Mouse (Mus musculus) thymus, adult 2 months (tissue): ENCODE measurements around the gene Gprc5b. TPM values are rescaled to one million over a fixed set of nuclear protein-coding genes. Genes with fewer than 3 reads are reported as not detected.

Source experiments
- DNase-seq: peaks from one replicate; pipeline ENCODE4 v3.0.0; 2021
- H3K27ac ChIP-seq: fragments of 200-500 bp; 2 replicates; pipeline ENCODE4 v1.5.1; 2012; ENCODE audit warnings: low read length, control low read depth; ENCODE audit not compliant: control insufficient read depth, insufficient read depth
- H3K27me3 ChIP-seq: fragments of 200-500 bp; 2 replicates; pipeline ENCODE4 v1.6.1; 2012; ENCODE audit warnings: mild to moderate bottlenecking, low read length, moderate library complexity, mixed read lengths; ENCODE audit not compliant: control insufficient read depth, insufficient read depth
- H3K36me3 ChIP-seq: fragments of 200-500 bp; 2 replicates; pipeline ENCODE4 v1.6.1; 2012; ENCODE audit warnings: mild to moderate bottlenecking, low read length, moderate library complexity; ENCODE audit not compliant: control insufficient read depth, insufficient read depth
- H3K4me1 ChIP-seq: fragments of 200-500 bp; replicated peaks from 2 replicates; pipeline ENCODE4 v1.6.1; 2012; ENCODE audit warnings: low read length; ENCODE audit not compliant: control insufficient read depth, insufficient read depth
- H3K4me3 ChIP-seq: fragments of 200-500 bp; 2 replicates; pipeline ENCODE4 v1.5.1; 2012; ENCODE audit warnings: mild to moderate bottlenecking, low read length, control low read depth, moderate library complexity; ENCODE audit not compliant: control insufficient read depth, insufficient read depth
- CTCF ChIP-seq: fragments of 200-500 bp; IDR thresholded peaks from 2 replicates; pipeline ENCODE4 v1.5.1; 2012; ENCODE audit warnings: mild to moderate bottlenecking, control low read depth, low read length, moderate library complexity, borderline replicate concordance; ENCODE audit not compliant: control insufficient read depth, poor library complexity, insufficient read depth; ENCODE audit errors: extremely low read depth
- POLR2A ChIP-seq: fragments of 200-500 bp; IDR thresholded peaks from 2 replicates; pipeline ENCODE4 v1.6.1; 2012; ENCODE audit warnings: mild to moderate bottlenecking, low read length, control low read depth, moderate library complexity; ENCODE audit not compliant: control insufficient read depth, poor library complexity, insufficient read depth; ENCODE audit errors: extremely low read depth
- WGBS: fragments of 180-500 bp; shearing (Covaris S2); methylation state at CpG from one replicate; pipeline ENCODE4 v1.1.7; 2018; 5-methylcytosine and 5-hydroxymethylcytosine counted together
- polyA plus RNA-seq: library from polyadenylated mRNA; depleted of rRNA; stranded (reverse); fragments of >200 nt; gene quantifications from 2 replicates; pipeline ENCODE4 v1.2.3, GENCODE M21; 2012

Gene Gprc5b
- polyA plus RNA-seq, 1 experiment = 15.2 TPM

- WGBS = 93% methylated on average over 4 of the region's 4 CpGs
- H3K27ac ChIP-seq = no peak overlapping the region
- no peak for DNase-seq
- no peaks in the 10 kb centered on the region; the same call in 1 of the 2 replicates for H3K4me1 ChIP-seq
- H3K4me3 ChIP-seq = no peak overlapping the region
- TF ChIP-seq CTCF (no peak), POLR2A (no peak)
- H3K36me3 ChIP-seq = no peaks in the 10 kb centered on the region
- no peaks in the 10 kb centered on the region for H3K27me3 ChIP-seq
Observed at GRCm38 (mm10) chr7:118982586-118982985, 12.4 kb downstream of the Gprc5b start.

GRCm38 (mm10) chr7:118981831-118982230, 13.2 kb downstream of the Gprc5b start:
- DNase-seq = no peak
- Histone ChIP-seq H3K27ac (no peak overlapping the region), H3K4me1 (peaks cover under 1% of the 10 kb centered on the region; the same call in 1 of the 2 replicates), H3K27me3 (no peaks in the 10 kb centered on the region), H3K36me3 (no peaks in the 10 kb centered on the region), H3K4me3 (no peak overlapping the region)
- 96% methylated on average over 5 of the region's 5 CpGs for WGBS
- TF ChIP-seq POLR2A (no peak), CTCF (no peak)

- H3K27ac ChIP-seq = no peak overlapping the region
- TF ChIP-seq CTCF = no peak
- no peak for TF ChIP-seq POLR2A
- no peak for DNase-seq
- no peaks in the 10 kb centered on the region for H3K27me3 ChIP-seq
- 64% methylated on average over 4 of the region's 4 CpGs for WGBS
- no peak overlapping the region for H3K4me3 ChIP-seq
- no peaks in the 10 kb centered on the region for H3K36me3 ChIP-seq
- peaks cover 4% of the 10 kb centered on the region; the same call in 1 of the 2 replicates for H3K4me1 ChIP-seq
Observed at GRCm38 (mm10) chr7:118981346-118981745, 13.7 kb downstream of the Gprc5b start.

- Histone ChIP-seq H3K4me1 (peaks cover 9% of the 10 kb centered on the region), H3K27ac (no peak overlapping the region), H3K27me3 (no peaks in the 10 kb centered on the region), H3K4me3 (no peak overlapping the region), H3K36me3 (no peaks in the 10 kb centered on the region)
- TF ChIP-seq CTCF = no peak
- no peak for TF ChIP-seq POLR2A
- no peak for DNase-seq
- WGBS = 90% methylated on average over 9 of the region's 9 CpGs
Observed at GRCm38 (mm10) chr7:118979708-118980107, 15.3 kb downstream of the Gprc5b start.

- Histone ChIP-seq H3K4me3 (no peak overlapping the region), H3K27me3 (no peaks in the 10 kb centered on the region), H3K4me1 (peaks cover 9% of the 10 kb centered on the region), H3K27ac (no peak overlapping the region), H3K36me3 (no peaks in the 10 kb centered on the region)
- DNase-seq = no peak
- WGBS = 96% methylated on average over 7 of the region's 7 CpGs
- TF ChIP-seq POLR2A (no peak), CTCF (no peak)
Observed at GRCm38 (mm10) chr7:118979121-118979520, 15.9 kb downstream of the Gprc5b start.

- Histone ChIP-seq H3K4me1 (peaks cover 13% of the 10 kb centered on the region), H3K27ac (no peak overlapping the region), H3K27me3 (no peaks in the 10 kb centered on the region), H3K36me3 (no peaks in the 10 kb centered on the region), H3K4me3 (no peak overlapping the region)
- WGBS = 92% methylated on average over 10 of the region's 10 CpGs
- TF ChIP-seq POLR2A = no peak
- no peak for TF ChIP-seq CTCF
- DNase-seq = no peak
Observed at GRCm38 (mm10) chr7:118977167-118977543, 17.9 kb downstream of the Gprc5b start.
